Mouse (Mus musculus) spleen, adult 2 months (tissue): ENCODE data around the gene Ccdc89.

Experiments used
- CTCF ChIP-seq: fragments of 200-500 bp; IDR thresholded peaks from 2 replicates; pipeline ENCODE4 v1.5.1; 2011; ENCODE audit warnings: mild to moderate bottlenecking, inconsistent platforms; ENCODE audit not compliant: insufficient read depth, insufficient read length, insufficient replicate concordance; ENCODE audit errors: extremely low read depth
- POLR2A ChIP-seq: fragments of 200-500 bp; IDR thresholded peaks from 2 replicates; pipeline ENCODE4 v1.6.1; 2011; ENCODE audit warnings: low read depth, low read length, inconsistent platforms

GRCm38 (mm10) chr7:90440044-90440443 is 13.7 kb downstream of the Ccdc89 start:
- TF ChIP-seq POLR2A (no peak), CTCF (no peak)
